Mouse (Mus musculus): ENCODE measurements at regions not wholly inside any gene's neighbourhood (a gene's known extent, or its start where the extent isn't known, plus 50 kb on each side); places are given as distances from the start of the nearest gene placed in this dataset.

GRCm38 (mm10) chr4:124526822-124527221 is 83.8 kb downstream of the 3100002H09Rik start:
- no peaks in the 10 kb centered on the region for H3K4me1 ChIP-seq (ENCODE audit: control insufficient read depth in 1 of 2, insufficient read depth in 2 of 2)
- DNase-seq (ENCODE audit: extremely low read depth) = no peak
- TF ChIP-seq MAX (IDR thresholded peaks at IDR 0.05; ENCODE audit: low read length) (no peak), ZC3H11A (IDR thresholded peaks at IDR 0.05; ENCODE audit: low read depth, low read length) (no peak), ZMIZ1 (IDR thresholded peaks at IDR 0.05; ENCODE audit: low read depth, low read length) (no peak), KAT2A (IDR thresholded peaks at IDR 0.05; ENCODE audit: insufficient replicate concordance, low read length) (no peak), POLR2A (IDR thresholded peaks at IDR 0.05; ENCODE audit: low read depth, low read length) (no peak), RAD21 (IDR thresholded peaks at IDR 0.05; ENCODE audit: low read depth, low read length) (no peak)
- peaks cover 88% of the 10 kb centered on the region for H3K27me3 ChIP-seq (replicated peaks)
- in situ Hi-C loops (cut with MboI; ENCODE audit: low pct_ligation_motif_present, low pct_unique_long_range_greater_than_20kb, low sequenced_read_pairs) = no loop called here
- no peak overlapping the region for H3K4me2 ChIP-seq (ENCODE audit: insufficient read depth, low read depth, poor library complexity, severe bottlenecking)
- H3K4me3 ChIP-seq (replicated peaks in 1 of 3; ENCODE audit: low read depth in 2 of 3, low read length in 2 of 3, poor library complexity in 1 of 3) = no peak overlapping the region
- dilution Hi-C loops (cut with MboI; ENCODE audit: extremely low pct_ligation_motif_present, extremely low pct_unique_long_range_greater_than_20kb, low sequenced_read_pairs) = no loop called here
- H3K27ac ChIP-seq (ENCODE audit: insufficient read depth, low read depth) = no peak overlapping the region
- H3K9me3 ChIP-seq (replicated peaks; ENCODE audit: low read length) = no peaks in the 10 kb centered on the region
- H3K36me3 ChIP-seq (replicated peaks in 1 of 2; ENCODE audit: control insufficient read depth in 1 of 2, insufficient read depth in 1 of 2, low read length in 1 of 2) = no peaks in the 10 kb centered on the region
- no peaks in the 10 kb centered on the region for H3K79me2 ChIP-seq (replicated peaks; ENCODE audit: control insufficient read depth, extremely low read depth, insufficient read depth, poor library complexity, severe bottlenecking)
- no peak overlapping the region for H3K9ac ChIP-seq (ENCODE audit: insufficient read depth, low read depth)

- H3K4me1 ChIP-seq (ENCODE audit: control insufficient read depth in 1 of 2, insufficient read depth in 2 of 2) = no peaks in the 10 kb centered on the region
- H3K9ac ChIP-seq (ENCODE audit: insufficient read depth, low read depth) = no peak overlapping the region
- H3K9me3 ChIP-seq (replicated peaks; ENCODE audit: low read length) = no peaks in the 10 kb centered on the region
- H3K36me3 ChIP-seq (replicated peaks in 1 of 2; ENCODE audit: control insufficient read depth in 1 of 2, insufficient read depth in 1 of 2, low read length in 1 of 2) = no peaks in the 10 kb centered on the region
- no peak overlapping the region for H3K4me2 ChIP-seq (ENCODE audit: insufficient read depth, low read depth, poor library complexity, severe bottlenecking)
- peaks cover 93% of the 10 kb centered on the region for H3K27me3 ChIP-seq (replicated peaks)
- no peaks in the 10 kb centered on the region for H3K79me2 ChIP-seq (replicated peaks; ENCODE audit: control insufficient read depth, extremely low read depth, insufficient read depth, poor library complexity, severe bottlenecking)
- in situ Hi-C loops (cut with MboI; ENCODE audit: low pct_ligation_motif_present, low pct_unique_long_range_greater_than_20kb, low sequenced_read_pairs) (no loop called here), dilution Hi-C loops (cut with MboI; ENCODE audit: extremely low pct_ligation_motif_present, extremely low pct_unique_long_range_greater_than_20kb, low sequenced_read_pairs) (no loop called here)
- no peak for DNase-seq (ENCODE audit: extremely low read depth)
- no peak for TF ChIP-seq ZMIZ1 (IDR thresholded peaks at IDR 0.05; ENCODE audit: low read depth, low read length)
- TF ChIP-seq NELFE (IDR thresholded peaks at IDR 0.05; ENCODE audit: low read depth, low read length) = no peak
- no peak for TF ChIP-seq GABPA (IDR thresholded peaks at IDR 0.05; ENCODE audit: insufficient replicate concordance, low read depth, low read length)
- H3K4me3 ChIP-seq (replicated peaks in 1 of 3; ENCODE audit: low read depth in 2 of 3, low read length in 2 of 3, poor library complexity in 1 of 3) = no peak overlapping the region
- H3K27ac ChIP-seq (ENCODE audit: insufficient read depth, low read depth) = no peak overlapping the region
Measured at GRCm38 (mm10) chr4:124526362-124526761, 84.2 kb downstream of the 3100002H09Rik start.

- H3K36me3 ChIP-seq (replicated peaks in 1 of 2; ENCODE audit: control insufficient read depth in 1 of 2, insufficient read depth in 1 of 2, low read length in 1 of 2) = no peaks in the 10 kb centered on the region
- H3K27me3 ChIP-seq (replicated peaks) = peaks cover 89% of the 10 kb centered on the region
- no peak for DNase-seq (ENCODE audit: extremely low read depth)
- no peaks in the 10 kb centered on the region for H3K9me3 ChIP-seq (replicated peaks; ENCODE audit: low read length)
- no peak for TF ChIP-seq CHD2 (IDR thresholded peaks at IDR 0.05; ENCODE audit: low read length)
- no peak for TF ChIP-seq MAX (IDR thresholded peaks at IDR 0.05; ENCODE audit: low read length)
- no peak overlapping the region for H3K4me2 ChIP-seq (ENCODE audit: insufficient read depth, low read depth, poor library complexity, severe bottlenecking)
- H3K79me2 ChIP-seq (replicated peaks; ENCODE audit: control insufficient read depth, extremely low read depth, insufficient read depth, poor library complexity, severe bottlenecking) = no peaks in the 10 kb centered on the region
- no peak overlapping the region for H3K4me3 ChIP-seq (replicated peaks in 1 of 3; ENCODE audit: low read depth in 2 of 3, low read length in 2 of 3, poor library complexity in 1 of 3)
- dilution Hi-C loops (cut with MboI; ENCODE audit: extremely low pct_ligation_motif_present, extremely low pct_unique_long_range_greater_than_20kb, low sequenced_read_pairs) = no loop called here
- no peaks in the 10 kb centered on the region for H3K4me1 ChIP-seq (ENCODE audit: control insufficient read depth in 1 of 2, insufficient read depth in 2 of 2)
- H3K27ac ChIP-seq (ENCODE audit: insufficient read depth, low read depth) = no peak overlapping the region
- no peak overlapping the region for H3K9ac ChIP-seq (ENCODE audit: insufficient read depth, low read depth)
- in situ Hi-C loops (cut with MboI; ENCODE audit: low pct_ligation_motif_present, low pct_unique_long_range_greater_than_20kb, low sequenced_read_pairs) = no loop called here
Measured at GRCm38 (mm10) chr4:124520309-124520708, 90.3 kb downstream of the 3100002H09Rik start.

Measured in CH12.LX (cell line).